Mouse (Mus musculus): ENCODE measurements around the gene Tor4a. TPM values are rescaled to one million over a fixed set of nuclear protein-coding genes. Genes with fewer than 3 reads are reported as not detected.

Tor4a gene
- polyA plus RNA-seq, 1 experiment from 2014 or later: 11.7 TPM

DNA sequence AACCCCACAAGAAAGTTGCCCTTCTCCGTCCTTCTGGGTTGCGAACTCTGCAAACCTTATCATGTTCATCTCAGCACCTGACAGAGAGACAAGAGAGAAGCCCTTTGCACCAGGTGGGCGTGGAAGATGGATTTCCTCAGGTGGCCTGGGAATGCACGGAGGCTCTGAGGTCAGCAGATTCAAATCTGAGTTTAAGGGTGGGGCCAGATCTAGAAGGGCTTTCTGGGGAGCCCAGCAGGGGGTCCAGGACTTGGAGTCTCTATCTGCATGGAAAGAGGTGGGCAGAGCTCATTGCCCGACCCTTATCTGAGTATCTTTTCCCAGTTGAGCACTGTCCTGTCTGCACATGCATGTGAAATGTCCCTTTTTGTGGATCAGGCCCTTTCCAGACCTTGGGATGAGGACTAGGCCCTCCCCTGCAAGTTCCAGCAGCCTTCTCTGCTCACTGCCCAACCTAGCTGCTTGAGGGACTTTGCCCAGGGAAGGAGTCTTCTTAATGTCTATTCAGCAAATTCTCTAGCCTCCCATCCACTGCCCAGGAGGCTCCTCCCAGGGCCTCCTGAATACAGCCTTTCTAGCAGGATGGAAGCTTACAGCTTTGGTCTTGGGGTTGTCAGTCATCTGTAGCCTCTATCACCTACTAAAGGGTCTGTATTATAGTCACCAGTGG is 38.0 kb upstream of the Tor4a start:
- 45% methylated on average over 5 of the region's 5 CpGs for WGBS
- Histone ChIP-seq H3K27me3 (peaks cover 16% of the 10 kb centered on the region), H3K36me3 (no peaks in the 10 kb centered on the region), H3K4me3 (no peak overlapping the region), H3K9ac (no peak overlapping the region), H3K4me1 (no peaks in the 10 kb centered on the region), H3K4me2 (no peak overlapping the region), H3K27ac (no peak overlapping the region), H3K9me3 (no peaks in the 10 kb centered on the region)
- ATAC-seq (ENCODE audit: borderline replicate concordance, extremely low read depth, low FRiP score, low TSS enrichment): no peak

- Histone ChIP-seq H3K27me3 (peaks cover 16% of the 10 kb centered on the region), H3K4me3 (no peak within 1 kb of the TSS), H3K27ac (no peak within 1 kb of the TSS), H3K4me1 (no peaks in the 10 kb centered on the region; the same call in 1 of the 2 replicates), H3K4me2 (no peak within 1 kb of the TSS), H3K9me3 (no peaks in the 10 kb centered on the region), H3K36me3 (no peaks in the 10 kb centered on the region), H3K9ac (no peak within 1 kb of the TSS)
- no peak for ATAC-seq (ENCODE audit: borderline replicate concordance, extremely low read depth, low FRiP score, low TSS enrichment)
- 73% methylated on average over 3 of the region's 3 CpGs for WGBS
Observed at GRCm38 (mm10) chr2:25234050-25234449, 37.4 kb upstream of the Tor4a start, which contains the start of gene Slc34a3. Gene Slc34a3 (minus strand): TSS chr2:25234364.

DNA sequence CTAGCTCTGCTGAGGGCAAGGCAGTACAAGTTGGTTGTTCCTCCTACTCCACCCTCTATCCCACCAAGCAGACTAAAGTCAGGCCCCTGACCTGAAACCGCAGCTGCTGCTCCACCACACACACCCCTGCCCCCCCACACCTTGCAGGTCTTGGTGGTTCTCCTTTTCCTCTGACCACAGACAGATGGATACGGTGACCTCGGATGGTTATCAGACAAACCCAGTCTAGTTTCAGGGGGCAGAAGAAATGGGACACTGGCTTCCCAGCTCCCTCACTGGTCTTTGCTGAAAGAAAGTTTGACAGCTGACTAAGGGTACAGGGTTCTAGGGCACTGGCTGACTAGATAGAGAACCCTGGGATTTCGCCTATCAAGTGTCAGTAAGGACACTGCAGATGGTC is 36.7 kb upstream of the Tor4a start:
- Histone ChIP-seq H3K27me3 (peaks cover 16% of the 10 kb centered on the region), H3K4me1 (peaks cover 5% of the 10 kb centered on the region; the same call in 1 of the 2 replicates), H3K9ac (no peak overlapping the region), H3K4me2 (no peak overlapping the region), H3K27ac (no peak overlapping the region), H3K9me3 (no peaks in the 10 kb centered on the region), H3K36me3 (no peaks in the 10 kb centered on the region), H3K4me3 (no peak overlapping the region)
- WGBS: 71% methylated on average over 4 of the region's 4 CpGs
- ATAC-seq (ENCODE audit: borderline replicate concordance, extremely low read depth, low FRiP score, low TSS enrichment): no peak

- no peak overlapping the region for H3K4me3 ChIP-seq
- ATAC-seq (ENCODE audit: borderline replicate concordance, extremely low read depth, low FRiP score, low TSS enrichment): no peak
- H3K4me2 ChIP-seq: no peak overlapping the region
- peaks cover 11% of the 10 kb centered on the region for H3K4me1 ChIP-seq
- no peaks in the 10 kb centered on the region for H3K9me3 ChIP-seq
- no peaks in the 10 kb centered on the region for H3K36me3 ChIP-seq
- peaks cover 13% of the 10 kb centered on the region for H3K27me3 ChIP-seq
- no peak overlapping the region for H3K27ac ChIP-seq
- H3K9ac ChIP-seq: no peak overlapping the region
- 57% methylated on average over 12 of the region's 12 CpGs for WGBS
Observed at GRCm38 (mm10) chr2:25231038-25231437, 34.4 kb upstream of the Tor4a start.

- peaks cover 16% of the 10 kb centered on the region for H3K4me1 ChIP-seq
- H3K9ac ChIP-seq: no peak overlapping the region
- no peaks in the 10 kb centered on the region for H3K36me3 ChIP-seq
- H3K27ac ChIP-seq: no peak overlapping the region
- no peak overlapping the region for H3K4me2 ChIP-seq
- H3K4me3 ChIP-seq: no peak overlapping the region
- 85% methylated on average over 7 of the region's 7 CpGs for WGBS
- peaks cover 10% of the 10 kb centered on the region for H3K27me3 ChIP-seq
- no peaks in the 10 kb centered on the region for H3K9me3 ChIP-seq
- ATAC-seq (ENCODE audit: borderline replicate concordance, extremely low read depth, low FRiP score, low TSS enrichment): no peak
Observed at GRCm38 (mm10) chr2:25230581-25230980, 33.9 kb upstream of the Tor4a start.

DNA sequence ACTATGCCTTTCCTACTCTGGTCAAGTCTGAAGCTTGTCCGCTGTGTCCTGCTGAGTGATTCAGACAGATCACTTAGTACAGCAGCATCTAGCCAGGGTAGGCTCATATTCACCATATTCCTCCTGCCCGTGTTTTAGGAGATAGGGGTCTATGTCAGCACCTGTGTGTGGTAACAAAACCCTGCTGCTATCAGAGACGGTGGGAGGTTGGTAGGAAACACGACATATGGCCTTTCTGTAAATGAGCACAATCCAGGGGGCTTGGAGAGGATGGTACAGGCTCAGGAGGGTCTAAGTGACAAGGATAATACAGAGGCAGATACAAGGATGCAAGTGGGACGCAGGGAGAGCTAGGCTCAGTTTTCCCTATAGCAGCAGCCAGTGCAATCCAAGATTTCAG is 32.9 kb upstream of the Tor4a start:
- peaks cover 19% of the 10 kb centered on the region for H3K4me1 ChIP-seq
- no peaks in the 10 kb centered on the region for H3K9me3 ChIP-seq
- H3K4me2 ChIP-seq: no peak overlapping the region
- H3K36me3 ChIP-seq: no peaks in the 10 kb centered on the region
- WGBS: 72% methylated on average over 5 of the region's 5 CpGs
- H3K4me3 ChIP-seq: no peak overlapping the region
- no peak overlapping the region for H3K9ac ChIP-seq
- H3K27ac ChIP-seq: no peak overlapping the region
- ATAC-seq (ENCODE audit: borderline replicate concordance, extremely low read depth, low FRiP score, low TSS enrichment): no peak
- peaks cover 10% of the 10 kb centered on the region; the same call in 1 of the 2 replicates for H3K27me3 ChIP-seq

DNA sequence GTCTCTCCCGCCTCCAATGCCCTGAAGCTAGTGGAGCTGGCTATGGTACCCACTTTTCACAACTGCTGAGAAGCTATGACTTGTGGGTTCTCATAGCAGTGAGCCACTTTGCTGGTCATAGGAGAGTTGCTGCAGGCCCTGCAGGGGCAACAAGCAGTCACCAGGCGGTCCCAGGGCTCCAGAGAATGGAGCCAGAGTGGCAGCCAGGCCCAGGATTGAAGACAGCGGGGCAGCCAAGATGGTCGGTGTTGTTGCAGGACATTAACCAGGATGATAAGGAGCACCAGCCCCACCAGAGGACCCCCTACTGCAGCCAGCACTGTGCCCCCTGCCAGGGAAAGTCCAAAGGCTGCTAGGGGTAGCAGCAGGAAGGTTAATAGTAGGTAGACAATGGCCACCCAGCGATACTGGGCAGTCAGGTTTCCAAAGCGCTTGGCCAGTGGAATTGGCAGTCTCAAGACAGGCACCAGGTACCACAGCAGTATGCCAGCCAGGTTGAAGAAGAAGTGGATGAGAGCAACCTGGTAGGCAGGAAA is 32.4 kb upstream of the Tor4a start:
- no peak for ATAC-seq (ENCODE audit: borderline replicate concordance, extremely low read depth, low FRiP score, low TSS enrichment)
- H3K4me1 ChIP-seq: peaks cover 19% of the 10 kb centered on the region
- WGBS: 65% methylated on average over 6 of the region's 6 CpGs
- peaks cover 10% of the 10 kb centered on the region; the same call in 1 of the 2 replicates for H3K27me3 ChIP-seq
- H3K36me3 ChIP-seq: no peaks in the 10 kb centered on the region
- no peak overlapping the region for H3K4me3 ChIP-seq
- no peak overlapping the region for H3K27ac ChIP-seq
- H3K4me2 ChIP-seq: 0 out of 2 replicates have a peak overlapping the region, but pooled peaks have one; percentile 30
- no peaks in the 10 kb centered on the region for H3K9me3 ChIP-seq
- H3K9ac ChIP-seq: no peak overlapping the region

GRCm38 (mm10) chr2:25228431-25228889 is 31.8 kb upstream of the Tor4a start:
- Histone ChIP-seq H3K4me2 (peak overlapping the region; percentile 30), H3K9me3 (no peaks in the 10 kb centered on the region), H3K9ac (no peak overlapping the region), H3K4me3 (peak overlapping the region; percentile 5), H3K36me3 (no peaks in the 10 kb centered on the region), H3K27ac (peak overlapping the region; percentile 58), H3K27me3 (0 out of 2 replicates have a peak, but pooled peaks cover 8% of the 10 kb centered on the region), H3K4me1 (peaks cover 23% of the 10 kb centered on the region)
- ATAC-seq (ENCODE audit: borderline replicate concordance, extremely low read depth, low FRiP score, low TSS enrichment): peak; percentile 37; the same call in 1 of the 2 replicates
- WGBS: under 1% methylated on average over 7 of the region's 7 CpGs

DNA sequence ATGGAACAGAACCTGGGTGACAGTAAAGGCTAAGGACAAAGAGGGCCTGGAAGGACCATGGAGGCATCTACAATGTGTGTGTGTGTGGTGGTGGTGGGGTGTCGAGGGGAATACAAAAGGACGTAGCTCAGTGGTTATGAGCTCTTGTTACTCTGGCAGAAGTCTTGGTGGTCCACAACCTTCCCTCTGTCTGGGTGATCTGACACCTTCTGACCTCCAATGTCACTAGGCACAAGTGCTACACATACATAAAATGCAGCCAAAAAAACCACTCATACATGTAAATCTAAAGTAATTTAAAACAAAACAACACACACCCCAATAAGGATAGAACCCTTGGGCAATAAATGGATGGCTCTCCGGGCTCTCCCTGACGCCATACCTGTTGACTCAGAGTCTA is 30.7 kb upstream of the Tor4a start:
- Histone ChIP-seq H3K9me3 (no peaks in the 10 kb centered on the region), H3K9ac (no peak overlapping the region), H3K4me2 (no peak overlapping the region), H3K36me3 (no peaks in the 10 kb centered on the region), H3K4me3 (no peak overlapping the region), H3K27me3 (no peaks in the 10 kb centered on the region), H3K27ac (no peak overlapping the region), H3K4me1 (peaks cover 29% of the 10 kb centered on the region)
- ATAC-seq (ENCODE audit: borderline replicate concordance, extremely low read depth, low FRiP score, low TSS enrichment): no peak
- 88% methylated on average over 4 of the region's 4 CpGs for WGBS

DNA sequence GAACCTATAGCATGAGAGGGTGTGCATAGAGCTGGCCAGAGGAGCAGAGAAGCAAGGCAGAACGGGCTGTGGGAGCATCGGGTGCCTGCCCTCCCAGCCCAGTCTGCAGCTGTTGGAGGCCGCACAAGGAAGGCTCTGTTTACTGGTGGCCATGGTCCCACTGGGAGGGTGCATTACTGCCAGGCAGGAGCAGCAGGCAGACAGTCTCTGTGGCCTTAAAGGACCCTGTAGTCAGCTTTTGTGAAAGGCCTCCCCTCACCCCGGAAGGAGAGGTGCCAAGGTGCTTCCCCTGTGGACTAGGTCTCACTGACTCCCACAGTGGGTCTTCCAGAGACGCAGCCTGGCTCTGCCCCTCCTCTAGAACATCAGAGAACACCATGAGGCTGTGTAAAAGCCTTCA is 30.2 kb upstream of the Tor4a start:
- no peaks in the 10 kb centered on the region for H3K27me3 ChIP-seq
- H3K36me3 ChIP-seq: peaks cover 3% of the 10 kb centered on the region
- no peak overlapping the region for H3K4me2 ChIP-seq
- H3K4me3 ChIP-seq: no peak overlapping the region
- no peaks in the 10 kb centered on the region for H3K9me3 ChIP-seq
- peaks cover 30% of the 10 kb centered on the region for H3K4me1 ChIP-seq
- no peak for ATAC-seq (ENCODE audit: borderline replicate concordance, extremely low read depth, low FRiP score, low TSS enrichment)
- WGBS: 80% methylated on average over 5 of the region's 5 CpGs
- no peak overlapping the region for H3K9ac ChIP-seq
- H3K27ac ChIP-seq: no peak overlapping the region

GRCm38 (mm10) chr2:25225811-25226379 is 29.2 kb upstream of the Tor4a start:
- Histone ChIP-seq H3K9ac (peak overlapping the region; percentile 56), H3K27me3 (no peaks in the 10 kb centered on the region), H3K9me3 (no peaks in the 10 kb centered on the region), H3K4me3 (peak overlapping the region; percentile 55; the same call in 1 of the 2 replicates), H3K27ac (peak overlapping the region; percentile 99), H3K4me1 (peaks cover 33% of the 10 kb centered on the region), H3K4me2 (peak overlapping the region; percentile 50), H3K36me3 (peaks cover 7% of the 10 kb centered on the region)
- WGBS: 68% methylated on average over 8 of the region's 8 CpGs
- ATAC-seq (ENCODE audit: borderline replicate concordance, extremely low read depth, low FRiP score, low TSS enrichment): no peak
